Mouse (Mus musculus) monocyte, adult 2 months (primary cell): ENCODE measurements around the gene Eif3b.

Experiments
- DNase-seq, 2 experiments: peaks; one replicate each; pipeline ENCODE4 v3.0.0; 2022; ENCODE audit warnings: low spot score in 2 of 2, low read depth in 1 of 2

Gene Eif3b

DNA sequence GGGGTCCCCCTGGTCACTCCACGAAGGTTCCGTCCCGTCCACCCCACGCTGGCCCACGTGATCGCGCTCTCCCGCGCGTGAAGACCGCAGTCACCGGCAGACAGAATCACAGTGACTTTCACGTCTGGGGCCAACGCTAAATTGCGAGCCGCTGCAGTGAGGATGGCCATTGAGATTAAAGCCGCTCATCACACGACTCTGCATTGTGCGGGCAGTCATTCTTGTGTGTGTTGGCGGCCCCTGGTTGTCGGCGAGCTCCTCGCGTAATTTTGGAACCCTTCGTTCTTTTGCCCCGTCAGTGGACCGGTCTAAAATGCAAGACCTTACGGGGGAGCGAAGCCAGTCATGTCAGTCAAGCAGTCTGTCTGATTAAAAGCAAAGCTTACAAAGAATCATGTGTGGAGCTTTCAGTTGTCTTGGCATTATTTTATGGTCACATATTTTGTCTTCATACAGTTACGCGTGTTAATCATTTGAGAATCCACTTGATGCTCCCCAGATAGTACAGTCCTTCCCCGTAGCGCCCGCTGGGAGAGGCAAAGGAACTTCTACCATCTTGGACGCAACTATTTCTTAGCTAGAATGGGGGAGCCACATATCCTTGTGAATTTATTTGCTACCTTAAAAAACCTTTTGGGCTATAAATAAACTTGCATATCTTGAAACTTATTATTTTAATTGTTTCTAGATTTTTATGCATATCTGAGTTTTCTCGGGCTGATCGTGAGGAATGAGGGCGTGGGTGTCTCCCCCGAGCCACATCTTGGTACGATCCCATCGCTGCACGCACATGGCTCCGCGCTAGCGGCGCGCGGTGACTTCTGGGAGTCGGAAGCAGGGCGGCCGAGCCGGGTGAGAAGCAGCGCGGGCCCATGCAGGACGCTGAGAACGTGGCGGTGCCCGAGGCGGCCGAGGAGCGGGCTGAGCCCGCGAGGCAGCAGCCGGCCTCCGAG, at the start of gene Eif3b:
TSS of gene Eif3b (plus strand) at position 840 of the 953 bp plus-strand sequence.
- DNase-seq = peak; percentile 75 to 85

GRCm38 (mm10) chr5:140369466-140369865, 49.7 kb upstream of the Eif3b start:
- DNase-seq = no peak

DNA sequence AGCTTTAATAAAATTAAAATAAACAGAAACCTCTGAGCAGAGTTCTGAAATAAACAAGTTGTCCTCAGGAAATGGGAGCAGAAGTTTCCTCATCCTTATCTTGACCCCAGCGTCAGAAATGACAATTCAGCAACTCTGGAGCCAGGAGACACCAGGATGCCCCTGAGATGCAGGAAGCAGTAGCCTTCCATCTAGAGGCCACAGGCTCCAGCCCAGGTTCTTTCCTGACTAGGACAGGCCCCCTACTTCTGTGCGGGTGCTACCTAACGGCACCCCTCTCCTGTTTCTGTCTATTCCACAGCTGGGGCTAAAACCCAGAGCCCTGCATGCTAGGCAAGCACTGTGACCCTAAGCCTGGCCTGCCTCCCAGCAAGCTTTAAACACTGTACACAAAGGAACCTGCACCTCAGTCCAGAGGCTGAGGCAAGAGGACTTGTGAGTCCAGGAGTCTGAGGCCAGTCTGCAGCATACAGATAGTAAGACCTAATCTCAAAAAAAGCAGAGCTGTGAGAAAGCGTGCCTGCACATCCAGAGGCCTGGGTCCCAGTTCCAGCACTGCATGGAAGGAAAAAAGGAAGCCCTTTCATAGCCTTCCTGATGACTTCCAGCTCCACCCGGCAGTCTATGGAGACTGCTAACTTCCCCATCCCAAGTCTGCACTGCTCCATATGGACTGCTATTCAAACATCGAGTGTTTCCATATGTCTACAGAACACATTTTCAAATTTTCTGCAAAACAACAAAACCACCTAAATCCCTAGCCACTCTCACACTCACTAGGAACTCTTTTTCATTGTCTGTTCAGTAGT, 48.5 kb upstream of the Eif3b start:
- no peak for DNase-seq

GRCm38 (mm10) chr5:140371671-140372070, 47.5 kb upstream of the Eif3b start:
- DNase-seq = no peak

DNA sequence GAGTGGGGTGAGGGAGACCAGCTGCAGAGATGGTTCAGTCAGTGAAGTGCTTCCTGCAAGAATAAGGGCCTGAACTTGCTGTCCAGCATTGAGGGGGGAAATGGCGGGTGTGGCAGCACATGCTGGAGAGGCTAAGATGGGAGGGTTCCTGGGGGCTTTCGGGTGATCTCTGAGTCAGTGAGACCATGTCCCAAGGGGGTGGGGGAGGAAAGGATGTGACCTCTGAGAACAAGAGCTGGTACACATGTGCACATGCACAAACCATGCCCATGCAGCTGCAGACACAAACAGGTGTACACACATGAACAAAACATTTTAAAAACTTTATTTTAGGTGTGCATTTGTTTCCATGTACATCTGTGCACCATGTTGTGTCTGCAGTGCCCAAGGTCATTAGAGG, 45.4 kb upstream of the Eif3b start:
- DNase-seq = no peak

DNA sequence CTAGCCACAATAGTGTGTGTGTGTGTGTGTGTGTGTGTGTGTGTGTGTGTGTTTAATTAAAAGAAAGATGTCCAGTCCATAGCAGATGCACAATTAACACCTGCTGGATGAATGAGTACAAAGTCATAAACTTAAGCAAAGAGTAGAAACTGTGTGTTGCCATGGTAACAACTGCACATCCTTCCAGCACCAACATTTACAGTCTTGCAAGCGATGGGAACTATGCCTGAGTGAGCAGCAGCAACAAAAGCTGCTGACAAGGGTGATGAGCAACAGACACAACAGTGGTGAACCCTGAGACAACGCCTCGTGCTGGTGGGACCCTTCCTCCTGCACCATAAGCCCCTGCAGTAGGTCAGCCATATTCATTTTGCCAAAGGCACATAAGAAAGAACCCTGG, 44.9 kb upstream of the Eif3b start:
- no peak for DNase-seq

DNA sequence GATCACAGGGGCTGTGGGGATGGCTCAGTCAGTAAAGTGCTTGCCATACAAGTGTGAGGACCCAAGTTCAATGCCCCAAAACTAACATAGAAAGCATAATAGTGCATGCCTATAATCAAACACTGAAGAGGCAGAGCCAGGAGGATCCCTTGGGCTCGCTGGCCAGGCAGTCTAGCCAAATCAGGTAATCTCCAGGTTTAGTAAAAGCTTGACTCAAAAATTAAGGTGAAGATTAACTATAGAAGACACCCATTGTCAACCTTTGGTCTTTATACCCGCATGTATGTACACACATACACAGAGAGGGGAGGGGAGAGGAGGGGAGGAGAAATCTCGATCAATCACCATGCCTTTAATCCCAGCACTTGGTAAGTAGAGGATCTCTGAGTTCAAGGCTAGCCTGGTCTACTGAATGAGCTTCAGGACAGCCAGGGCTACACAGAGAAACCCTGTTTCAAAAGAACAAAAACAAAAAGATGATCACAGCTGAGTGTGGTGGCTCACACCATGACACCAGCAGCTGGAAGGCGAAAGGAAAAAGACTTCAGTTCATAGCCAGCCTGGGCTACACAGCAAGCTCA, 43.8 kb upstream of the Eif3b start:
- no peak for DNase-seq

GRCm38 (mm10) chr5:140378121-140378853, 40.8 kb upstream of the Eif3b start:
- no peak for DNase-seq

DNA sequence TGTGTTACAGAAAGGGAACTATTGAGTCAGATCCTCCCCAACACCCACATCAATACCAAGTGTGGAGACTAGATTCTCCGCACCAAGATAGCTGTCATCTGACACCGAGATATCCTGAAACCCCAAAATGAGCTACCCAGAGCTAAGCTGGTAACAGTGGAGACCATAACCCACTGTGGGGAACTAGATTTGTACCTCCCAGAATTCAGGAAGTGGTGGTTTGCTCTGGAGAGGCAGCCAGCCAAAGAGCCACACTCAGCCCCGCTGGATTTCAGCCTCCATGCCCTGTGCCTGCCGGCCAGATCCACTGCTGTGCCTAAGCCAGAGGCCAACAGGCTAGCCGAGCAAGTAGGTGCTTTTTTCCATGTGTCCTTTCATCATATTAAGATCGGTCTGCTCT, 39.8 kb upstream of the Eif3b start:
- peak in 1 of 2 experiments; percentile 14 for DNase-seq

GRCm38 (mm10) chr5:140381156-140381555, 38.0 kb upstream of the Eif3b start:
- no peak for DNase-seq

GRCm38 (mm10) chr5:140382688-140383087, 36.4 kb upstream of the Eif3b start:
- no peak for DNase-seq

GRCm38 (mm10) chr5:140383559-140383958, 35.6 kb upstream of the Eif3b start:
- no peak for DNase-seq

- no peak for DNase-seq
These were observed 34.7 kb upstream of the Eif3b start for GRCm38 (mm10) chr5:140384462-140384861.

GRCm38 (mm10) chr5:140387236-140387635, 31.9 kb upstream of the Eif3b start:
- no peak for DNase-seq

GRCm38 (mm10) chr5:140387816-140388510, 31.2 kb upstream of the Eif3b start:
- no peak for DNase-seq

DNA sequence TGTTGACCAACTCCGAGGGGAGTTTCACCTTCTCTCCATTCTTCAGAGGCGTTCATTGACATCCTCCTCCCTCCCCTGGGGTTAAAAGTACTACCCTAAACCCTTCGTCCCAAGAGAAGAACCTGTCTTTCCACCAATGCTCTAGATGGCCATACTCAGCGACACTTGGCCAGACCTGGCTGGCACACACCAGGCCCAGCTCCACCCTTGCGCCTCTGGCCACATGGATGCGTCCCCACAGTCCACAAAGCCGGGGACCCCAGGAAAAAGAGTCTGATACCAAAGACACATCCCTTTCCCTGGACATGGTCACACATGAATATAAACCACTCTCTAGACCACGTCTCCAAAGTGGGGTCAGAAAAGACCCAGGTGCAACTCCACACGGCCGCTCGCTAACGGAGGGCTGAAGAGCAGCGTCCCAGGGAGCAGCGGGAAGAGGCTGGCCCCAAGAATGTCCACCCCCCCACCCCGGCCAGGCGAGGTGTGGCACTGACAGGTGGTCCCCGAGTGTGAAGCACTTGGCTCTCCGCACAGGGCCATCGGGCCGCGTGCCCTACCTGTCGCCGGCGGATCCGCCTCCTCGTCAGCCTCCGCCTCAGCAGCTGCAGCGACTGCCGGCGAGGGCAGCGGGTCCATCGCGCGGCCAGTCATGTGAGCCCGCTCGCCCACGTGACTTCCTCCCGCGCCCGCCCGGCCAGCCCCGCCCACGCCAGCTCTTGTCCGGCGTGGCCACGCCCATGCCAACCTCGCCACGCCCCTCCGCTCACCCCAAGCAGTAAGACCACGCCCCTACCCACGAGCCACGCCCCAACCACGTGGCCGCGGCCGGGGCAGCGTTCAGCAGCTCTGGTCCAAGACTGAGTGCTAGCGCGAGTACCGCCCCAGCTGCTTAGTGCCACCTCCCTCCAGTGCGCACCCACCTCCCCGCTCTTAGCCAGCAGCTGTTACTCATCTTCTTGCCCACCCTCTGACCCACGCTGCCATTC, 30.2 kb upstream of the Eif3b start, which contains the start of gene Snx8:
TSS of gene Snx8 (minus strand) at position 675 of the 989 bp plus-strand sequence.
- peak; percentile 81 to 93 for DNase-seq

- no peak for DNase-seq
These were observed 29.5 kb upstream of the Eif3b start for GRCm38 (mm10) chr5:140389647-140390046.

DNA sequence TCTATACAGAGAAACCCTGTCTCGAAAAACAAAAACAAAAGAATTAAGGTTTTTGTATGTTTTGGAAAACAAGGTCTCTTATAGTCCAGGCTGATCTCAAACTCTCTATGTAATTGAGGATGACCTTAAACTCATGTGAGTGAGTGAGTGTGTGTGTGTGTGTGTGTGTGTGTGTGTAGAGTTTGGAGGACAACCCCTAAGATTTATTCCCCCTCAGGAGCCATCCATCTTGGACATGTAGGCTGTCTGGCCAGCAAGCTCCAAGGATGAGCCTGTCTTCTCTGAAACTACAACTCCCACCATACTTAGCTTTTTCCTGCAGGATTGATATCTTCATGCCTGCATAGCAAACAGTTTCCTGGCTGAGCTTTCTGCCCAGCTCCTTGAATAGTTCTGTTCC, 27.7 kb upstream of the Eif3b start:
- DNase-seq = no peak

DNA sequence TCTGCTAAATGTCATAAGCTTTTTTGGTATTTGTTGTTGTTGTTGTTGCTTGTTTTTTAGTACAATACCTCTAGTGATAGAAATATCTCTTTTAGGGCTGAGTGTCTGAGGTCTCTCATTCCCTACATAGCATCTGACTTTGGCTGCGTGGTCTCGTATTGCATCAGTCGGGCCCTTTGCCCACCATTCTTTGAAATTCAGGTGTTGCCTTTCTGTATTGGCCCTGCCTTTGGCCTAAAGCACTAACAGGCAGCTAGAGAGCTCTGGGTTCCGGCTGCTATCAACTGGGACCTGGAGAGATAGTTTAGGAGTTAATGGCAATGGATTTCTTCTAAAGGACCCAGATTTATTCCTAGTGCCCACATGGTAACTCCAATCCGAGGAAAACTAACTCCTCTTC, 27.1 kb upstream of the Eif3b start:
- DNase-seq = no peak
